Mouse (Mus musculus) layer of hippocampus, adult 11-12 months (tissue): Measurements from ENCODE around the gene Gm8362.
"Not testable (repeated sequence)": the region's sequence is repeated elsewhere in the genome, so short reads cannot be mapped to it uniquely, and the experiment has no call there.

Experiments
- DNase-seq: peaks from one replicate; pipeline ENCODE4 v3.0.0; 2022; ENCODE audit warnings: low spot score

Gm8362 gene

DNA sequence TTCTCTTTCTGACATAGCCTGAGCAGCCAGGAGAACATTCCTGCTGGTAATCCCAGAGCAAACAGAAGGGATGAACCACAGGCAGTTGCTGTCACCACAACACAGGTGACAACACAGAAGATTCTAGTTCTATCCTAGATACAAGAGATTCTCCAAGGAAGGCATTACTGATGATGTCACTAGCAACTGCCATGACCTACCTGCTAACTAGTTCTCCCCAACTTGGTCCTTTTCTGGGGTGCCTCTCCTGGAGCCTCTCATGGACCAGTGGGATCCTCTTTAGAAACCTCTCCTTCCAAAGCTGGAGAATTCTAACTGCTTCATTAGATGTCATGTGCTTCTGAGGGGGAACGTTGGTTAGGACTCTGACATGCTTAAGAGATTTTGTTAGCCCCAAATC is at the start of gene Gm8362:
TSS of gene Gm8362 (minus strand) at position 101 of the 400 bp plus-strand sequence.
- not testable (repeated sequence) for DNase-seq

GRCm38 (mm10) chr14:6823297-6823696 is 49.1 kb upstream of the Gm8362 start:
- not testable (repeated sequence) for DNase-seq

- DNase-seq = not testable (repeated sequence)
Observed at GRCm38 (mm10) chr14:6757231-6757536, 17.0 kb downstream of the Gm8362 start.

- DNase-seq = not testable (repeated sequence)
Observed at GRCm38 (mm10) chr14:6756384-6757230, 17.6 kb downstream of the Gm8362 start.

DNA sequence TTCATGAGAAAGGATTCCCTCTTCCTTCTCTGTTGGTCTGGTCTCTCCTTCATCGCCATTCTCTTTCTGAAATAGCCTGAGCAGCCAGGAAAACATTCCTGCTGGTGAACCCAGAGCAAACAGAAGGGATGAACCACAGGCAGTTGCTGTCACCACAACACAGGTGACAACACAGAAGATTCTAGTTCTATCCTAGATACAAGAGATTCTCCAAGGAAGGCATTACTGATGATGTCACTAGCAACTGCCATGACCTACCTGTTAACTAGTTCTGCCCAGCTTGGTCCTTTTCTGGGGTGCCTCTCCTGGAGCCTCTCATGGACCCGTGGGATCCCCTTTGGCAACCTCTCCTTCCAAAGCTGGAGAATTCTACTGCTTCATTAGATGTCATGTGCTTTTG is 32.0 kb downstream of the Gm8362 start, which contains the start of gene Gm3636:
TSS of gene Gm3636 (minus strand) at position 101 of the 400 bp plus-strand sequence.
- not testable (repeated sequence) for DNase-seq

GRCm38 (mm10) chr14:6720151-6720550 is 54.1 kb downstream of the Gm8362 start, which contains the start of gene Gm8050:
TSS of gene Gm8050 (minus strand) at chr14:6720251.
- DNase-seq = not testable (repeated sequence)
